Mouse (Mus musculus): ENCODE measurements at regions not wholly inside any gene's neighbourhood (a gene's known extent, or its start where the extent isn't known, plus 50 kb on each side); places are given as distances from the start of the nearest gene placed in this dataset.
A peak's percentile ranks its signal among the peaks of the same experiment; 100 is the strongest.

- DNase-seq (ENCODE audit: low read depth) = peak; percentile 89
These were observed 153.6 kb downstream of the Thbs2 start for GRCm38 (mm10) chr17:14540269-14540975.

- DNase-seq (ENCODE audit: low read depth) = no peak
These were observed 154.4 kb downstream of the Thbs2 start for GRCm38 (mm10) chr17:14539651-14540050.

GRCm38 (mm10) chr17:14539191-14539590 is 154.8 kb downstream of the Thbs2 start:
- DNase-seq (ENCODE audit: low read depth) = peak; percentile 54

GRCm38 (mm10) chr17:14538527-14538926 is 155.5 kb downstream of the Thbs2 start:
- DNase-seq (ENCODE audit: low read depth) = peak; percentile 53

- peak; percentile 54 for DNase-seq (ENCODE audit: low read depth)
These were observed 161.1 kb downstream of the Thbs2 start for GRCm38 (mm10) chr17:14532979-14533314.

- peak; percentile 88 for DNase-seq (ENCODE audit: low read depth)
These were observed 161.6 kb downstream of the Thbs2 start for GRCm38 (mm10) chr17:14532298-14532978.

GRCm38 (mm10) chr17:14531796-14532195 is 162.2 kb downstream of the Thbs2 start:
- DNase-seq (ENCODE audit: low read depth) = no peak

GRCm38 (mm10) chr17:14527691-14528090 is 166.3 kb downstream of the Thbs2 start:
- no peak for DNase-seq (ENCODE audit: low read depth)

- DNase-seq (ENCODE audit: low read depth) = no peak
These were observed 168.8 kb downstream of the Thbs2 start for GRCm38 (mm10) chr17:14525255-14525654.

GRCm38 (mm10) chr17:14524426-14525236 is 169.4 kb downstream of the Thbs2 start:
- DNase-seq (ENCODE audit: low read depth) = peak; percentile 95

- DNase-seq (ENCODE audit: low read depth) = no peak
These were observed 172.0 kb downstream of the Thbs2 start for GRCm38 (mm10) chr17:14522011-14522410.

- DNase-seq (ENCODE audit: low read depth) = peak; percentile 92
These were observed 173.5 kb downstream of the Thbs2 start for GRCm38 (mm10) chr17:14520565-14520964.

GRCm38 (mm10) chr17:14519367-14519766 is 174.7 kb downstream of the Thbs2 start:
- DNase-seq (ENCODE audit: low read depth) = no peak

- no peak for DNase-seq (ENCODE audit: low read depth)
These were observed 175.8 kb downstream of the Thbs2 start for GRCm38 (mm10) chr17:14518216-14518615.

- DNase-seq (ENCODE audit: low read depth) = no peak
These were observed 176.7 kb downstream of the Thbs2 start for GRCm38 (mm10) chr17:14517368-14517767.

GRCm38 (mm10) chr17:14516097-14516496 is 177.9 kb downstream of the Thbs2 start:
- DNase-seq (ENCODE audit: low read depth) = peak; percentile 83

GRCm38 (mm10) chr17:14513454-14513853 is 180.6 kb downstream of the Thbs2 start:
- DNase-seq (ENCODE audit: low read depth) = no peak

- DNase-seq (ENCODE audit: low read depth) = no peak
These were observed 183.5 kb downstream of the Thbs2 start for GRCm38 (mm10) chr17:14510486-14510885.

- no peak for DNase-seq (ENCODE audit: low read depth)
These were observed 186.9 kb downstream of the Thbs2 start for GRCm38 (mm10) chr17:14507111-14507510.

GRCm38 (mm10) chr17:14506123-14506522 is 187.9 kb downstream of the Thbs2 start:
- DNase-seq (ENCODE audit: low read depth) = no peak

GRCm38 (mm10) chr17:14505415-14505814 is 188.6 kb downstream of the Thbs2 start:
- peak; percentile 42 for DNase-seq (ENCODE audit: low read depth)

GRCm38 (mm10) chr17:14503670-14504069 is 190.4 kb downstream of the Thbs2 start:
- DNase-seq (ENCODE audit: low read depth) = peak; percentile 72

GRCm38 (mm10) chr17:14501341-14501740 is 192.7 kb downstream of the Thbs2 start:
- DNase-seq (ENCODE audit: low read depth) = peak; percentile 25
